Mouse (Mus musculus): ENCODE measurements at regions not wholly inside any gene's neighbourhood (a gene's known extent, or its start where the extent isn't known, plus 50 kb on each side); places are given as distances from the start of the nearest gene placed in this dataset.
"Not testable (repeated sequence)": the region's sequence is repeated elsewhere in the genome, so short reads cannot be mapped to it uniquely, and the experiment has no call there.

- no peak for DNase-seq (ENCODE audit: low spot score)
These were observed 452.8 kb upstream of the Jmjd1c start for GRCm38 (mm10) chr10:66643160-66643559.

- DNase-seq (ENCODE audit: low spot score): no peak
These were observed 438.4 kb upstream of the Jmjd1c start for GRCm38 (mm10) chr10:66657520-66657919.

GRCm38 (mm10) chr10:66683160-66683559 is 412.8 kb upstream of the Jmjd1c start:
- no peak for DNase-seq (ENCODE audit: low spot score)

- DNase-seq (ENCODE audit: low spot score): not testable (repeated sequence)
These were observed 406.7 kb upstream of the Jmjd1c start for GRCm38 (mm10) chr10:66689196-66689595.

- DNase-seq (ENCODE audit: low spot score): no peak
These were observed 401.2 kb upstream of the Jmjd1c start for GRCm38 (mm10) chr10:66694549-66695285.

- not testable (repeated sequence) for DNase-seq (ENCODE audit: low spot score)
These were observed 381.0 kb upstream of the Jmjd1c start for GRCm38 (mm10) chr10:66714926-66715325.

GRCm38 (mm10) chr10:66717909-66718308 is 378.0 kb upstream of the Jmjd1c start:
- peak; percentile 19 for DNase-seq (ENCODE audit: low spot score)

GRCm38 (mm10) chr10:66719796-66720195 is 376.1 kb upstream of the Jmjd1c start:
- DNase-seq (ENCODE audit: low spot score): no peak

- DNase-seq (ENCODE audit: low spot score): no peak
These were observed 362.3 kb upstream of the Jmjd1c start for GRCm38 (mm10) chr10:66733631-66734030.

- DNase-seq (ENCODE audit: low spot score): no peak
These were observed 361.1 kb upstream of the Jmjd1c start for GRCm38 (mm10) chr10:66734853-66735252.

- DNase-seq (ENCODE audit: low spot score): no peak
These were observed 356.9 kb upstream of the Jmjd1c start for GRCm38 (mm10) chr10:66739017-66739416.

GRCm38 (mm10) chr10:66741819-66742218 is 354.1 kb upstream of the Jmjd1c start:
- DNase-seq (ENCODE audit: low spot score): peak; percentile 34

GRCm38 (mm10) chr10:66743254-66743653 is 352.7 kb upstream of the Jmjd1c start:
- no peak for DNase-seq (ENCODE audit: low spot score)

GRCm38 (mm10) chr10:66745871-66746270 is 350.1 kb upstream of the Jmjd1c start:
- no peak for DNase-seq (ENCODE audit: low spot score)

GRCm38 (mm10) chr10:66752237-66752810 is 343.6 kb upstream of the Jmjd1c start:
- peak; percentile 78 for DNase-seq (ENCODE audit: low spot score)

- no peak for DNase-seq (ENCODE audit: low spot score)
These were observed 339.1 kb upstream of the Jmjd1c start for GRCm38 (mm10) chr10:66756866-66757265.

- DNase-seq (ENCODE audit: low spot score): no peak
These were observed 325.5 kb upstream of the Jmjd1c start for GRCm38 (mm10) chr10:66770161-66771030.

GRCm38 (mm10) chr10:66780335-66781170 is 315.4 kb upstream of the Jmjd1c start:
- no peak for DNase-seq (ENCODE audit: low spot score)

- no peak for DNase-seq (ENCODE audit: low spot score)
These were observed 314.8 kb upstream of the Jmjd1c start for GRCm38 (mm10) chr10:66781171-66781510.

- no peak for DNase-seq (ENCODE audit: low spot score)
These were observed 313.9 kb upstream of the Jmjd1c start for GRCm38 (mm10) chr10:66782025-66782424.

GRCm38 (mm10) chr10:66787812-66788211 is 308.1 kb upstream of the Jmjd1c start:
- no peak for DNase-seq (ENCODE audit: low spot score)

- no peak for DNase-seq (ENCODE audit: low spot score)
These were observed 299.6 kb upstream of the Jmjd1c start for GRCm38 (mm10) chr10:66796296-66796695.

Measured in lung, postnatal 25 days (tissue).